Mouse (Mus musculus): ENCODE results near the gene Tbc1d22a.

Tbc1d22a gene

DNA sequence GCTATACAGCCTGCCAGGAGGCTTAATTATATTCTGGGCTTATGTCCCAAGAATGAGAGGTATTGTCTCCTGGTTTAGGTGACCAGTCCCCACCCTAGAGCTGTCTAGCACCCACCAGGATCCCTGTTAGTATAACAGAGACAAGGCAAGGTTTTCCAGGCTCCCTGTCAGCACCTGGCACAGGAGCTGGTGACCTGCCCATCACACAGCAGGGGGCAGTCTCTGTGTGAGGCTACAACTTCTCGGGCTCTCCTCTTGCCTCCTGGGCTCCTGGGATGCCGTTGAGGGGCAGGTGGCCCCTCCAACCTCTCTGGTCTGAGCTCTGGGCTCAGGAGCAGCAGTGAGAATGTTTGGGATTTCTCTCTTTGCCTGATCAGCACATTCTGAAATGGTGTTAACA is 171.2 kb downstream of the Tbc1d22a start:
- DNase-seq (ENCODE audit: low read depth in 1 of 2, low spot score in 2 of 2) = no peak

DNA sequence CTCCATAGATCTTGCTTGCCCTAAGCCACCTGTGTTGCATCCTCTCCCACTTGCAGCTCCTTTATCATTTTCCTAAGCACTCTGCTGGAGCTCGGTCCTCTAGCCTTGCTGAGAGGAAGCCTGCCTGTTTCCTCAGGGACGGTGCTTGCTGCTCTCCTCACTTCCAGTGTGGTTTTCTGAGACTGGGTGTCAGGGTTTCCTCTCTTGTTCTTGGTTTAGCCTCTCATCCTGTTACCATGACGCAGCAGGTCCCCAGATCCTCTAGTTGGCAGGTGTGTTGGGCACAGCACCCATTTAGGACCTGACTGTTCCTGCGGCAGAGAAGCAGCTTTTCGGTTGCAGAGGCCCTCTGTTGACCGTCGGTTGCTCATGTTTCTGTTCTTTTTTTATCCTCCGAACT is 172.1 kb downstream of the Tbc1d22a start:
- DNase-seq (ENCODE audit: low read depth in 1 of 2, low spot score in 2 of 2) = no peak

GRCm38 (mm10) chr15:86388597-86388996 is 174.3 kb downstream of the Tbc1d22a start:
- no peak for DNase-seq (ENCODE audit: low read depth in 1 of 2, low spot score in 2 of 2)

DNA sequence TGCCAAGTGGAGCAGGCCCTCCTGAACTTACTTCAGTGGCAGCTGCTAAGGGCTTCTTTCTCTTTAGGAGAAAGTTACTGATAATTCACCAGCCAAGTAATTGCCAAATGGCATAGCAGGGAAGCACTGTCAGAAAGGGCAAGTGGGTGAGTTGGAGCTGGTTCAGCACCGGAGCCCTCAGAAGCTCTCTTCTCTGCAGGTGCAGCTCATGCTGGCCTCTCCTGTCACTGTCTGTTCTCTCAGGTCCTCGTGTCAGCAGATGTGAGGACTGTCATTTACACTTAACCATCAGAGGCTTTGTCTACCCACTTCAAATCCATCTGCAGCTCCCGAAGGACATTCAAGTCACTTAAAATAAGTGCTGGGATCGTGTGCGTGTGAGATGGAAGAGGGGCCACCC is 190.6 kb downstream of the Tbc1d22a start:
- no peak for DNase-seq (ENCODE audit: low read depth in 1 of 2, low spot score in 2 of 2)

DNA sequence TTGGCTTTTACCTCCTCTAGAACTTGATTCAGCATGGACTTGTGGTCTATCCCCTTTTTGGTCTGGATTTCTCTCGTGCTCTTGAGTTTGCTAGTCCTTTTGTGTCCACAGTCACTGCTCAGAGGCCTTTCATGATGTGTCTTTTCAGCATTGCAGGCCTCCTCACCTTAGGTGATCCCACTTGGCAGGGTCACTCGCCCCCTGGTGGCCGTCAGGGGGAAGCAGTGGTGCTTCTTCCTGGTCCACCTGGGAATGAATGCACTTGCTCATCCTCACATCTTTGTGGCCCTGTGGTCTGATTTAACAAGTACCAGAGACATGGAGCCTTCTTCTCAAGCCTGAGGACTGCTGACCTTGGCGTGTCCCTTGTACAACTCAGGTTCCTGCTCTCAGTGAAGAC is 191.3 kb downstream of the Tbc1d22a start:
- peak in 1 of 2 experiments; percentile 8 for DNase-seq (ENCODE audit: low read depth in 1 of 2, low spot score in 2 of 2)

DNA sequence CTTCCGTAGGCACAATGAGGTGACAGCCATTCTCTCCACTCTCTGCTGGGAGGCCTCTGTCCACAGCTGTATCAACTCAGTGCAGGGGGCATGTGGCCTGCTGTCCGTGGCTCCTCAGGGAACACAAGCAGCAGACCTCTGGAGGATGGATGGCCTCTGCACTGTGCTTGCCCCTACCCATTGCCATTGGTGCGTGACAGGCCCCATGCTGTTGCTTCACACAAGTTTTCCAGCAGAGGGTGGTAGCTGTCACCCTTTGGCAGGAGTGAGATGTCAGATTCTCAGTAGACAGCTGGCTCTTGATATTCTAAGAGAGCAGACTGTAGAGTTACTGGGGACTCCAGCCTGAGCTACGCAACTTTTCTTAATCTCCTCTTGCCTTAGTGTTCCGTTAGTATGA is 195.1 kb downstream of the Tbc1d22a start:
- DNase-seq (ENCODE audit: low read depth in 1 of 2, low spot score in 2 of 2) = no peak

GRCm38 (mm10) chr15:86411532-86412080 is 197.3 kb downstream of the Tbc1d22a start:
- DNase-seq (ENCODE audit: low read depth in 1 of 2, low spot score in 2 of 2) = no peak

GRCm38 (mm10) chr15:86415951-86416350 is 201.7 kb downstream of the Tbc1d22a start:
- no peak for DNase-seq (ENCODE audit: low read depth in 1 of 2, low spot score in 2 of 2)

DNA sequence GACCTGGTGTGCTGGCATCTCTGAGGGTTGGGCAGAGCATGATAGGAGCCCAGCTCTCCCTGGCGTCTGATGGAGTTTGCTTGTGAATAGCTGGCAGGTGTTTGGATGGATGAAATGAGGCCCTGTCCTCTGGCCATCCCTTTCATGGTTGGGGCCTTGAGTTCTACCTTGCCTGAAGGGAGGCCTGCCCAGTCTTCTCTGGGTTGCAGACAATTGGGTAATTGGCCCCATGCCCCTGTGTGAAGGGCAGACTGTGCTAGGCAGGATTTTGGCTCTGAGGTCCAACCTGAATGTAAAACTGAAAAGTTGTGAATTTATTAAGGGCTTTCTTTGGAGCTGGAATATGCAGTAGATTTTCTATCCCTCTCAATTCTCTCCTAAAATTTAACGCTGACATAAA is 204.2 kb downstream of the Tbc1d22a start:
- no peak for DNase-seq (ENCODE audit: low read depth in 1 of 2, low spot score in 2 of 2)

DNA sequence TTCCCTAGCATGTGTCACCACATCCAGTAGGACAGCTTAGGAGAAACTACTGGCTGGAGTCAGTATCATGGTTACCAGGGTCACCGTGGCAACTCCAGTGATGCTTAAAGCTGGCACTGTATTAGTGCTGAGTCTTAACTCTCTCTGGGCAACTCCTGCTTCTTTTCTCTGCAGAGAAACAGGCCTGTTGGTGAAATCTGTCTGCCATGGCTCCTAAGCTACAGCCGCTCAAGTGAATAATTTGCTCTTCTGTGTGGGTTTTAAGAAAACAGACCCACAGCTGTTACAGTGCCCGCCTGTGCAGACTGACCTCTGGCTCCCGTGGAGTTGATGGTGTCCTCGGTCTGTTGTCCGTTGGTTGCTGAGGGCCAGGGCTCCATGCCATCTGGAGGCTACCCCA is 205.4 kb downstream of the Tbc1d22a start:
- DNase-seq (ENCODE audit: low read depth in 1 of 2, low spot score in 2 of 2) = no peak

DNA sequence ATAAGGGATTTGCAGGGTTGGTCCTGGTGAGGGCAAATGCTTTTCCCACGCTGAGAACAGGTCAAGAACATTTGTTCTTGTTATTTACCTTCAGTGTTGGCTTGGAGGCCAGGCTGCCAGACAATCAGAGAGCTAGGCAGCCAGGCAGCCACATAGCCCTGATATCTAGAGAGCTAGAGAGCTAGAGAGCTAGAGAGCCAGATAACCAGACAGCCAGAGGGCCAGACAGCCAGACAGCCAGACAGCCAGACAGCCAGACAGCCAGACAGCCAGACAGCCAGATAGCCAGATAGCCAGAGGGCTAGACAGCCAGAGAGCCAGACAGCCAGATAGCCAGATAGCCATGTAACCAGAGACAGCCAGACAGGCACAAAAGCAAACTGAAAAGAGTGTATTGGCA is 208.6 kb downstream of the Tbc1d22a start:
- DNase-seq (ENCODE audit: low read depth in 1 of 2, low spot score in 2 of 2) = no peak

DNA sequence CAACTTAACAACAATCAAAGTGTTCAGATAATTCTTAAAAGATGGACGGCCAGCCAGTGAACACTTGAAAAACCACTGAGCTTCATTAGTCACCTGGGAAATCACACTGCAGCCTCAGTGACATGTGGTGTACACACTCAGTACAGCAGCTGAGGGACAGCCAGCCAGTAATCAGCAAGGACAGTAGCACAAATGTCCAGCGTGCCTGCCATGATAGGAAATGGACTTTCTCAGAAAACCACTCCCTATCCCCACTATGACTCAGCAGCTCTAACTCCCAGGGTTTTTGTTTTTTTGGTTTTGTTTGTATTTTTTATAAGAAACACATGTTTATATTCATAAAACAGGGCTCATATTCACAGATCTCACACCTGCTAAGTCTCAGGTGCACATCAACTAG is 209.6 kb downstream of the Tbc1d22a start:
- no peak for DNase-seq (ENCODE audit: low read depth in 1 of 2, low spot score in 2 of 2)

DNA sequence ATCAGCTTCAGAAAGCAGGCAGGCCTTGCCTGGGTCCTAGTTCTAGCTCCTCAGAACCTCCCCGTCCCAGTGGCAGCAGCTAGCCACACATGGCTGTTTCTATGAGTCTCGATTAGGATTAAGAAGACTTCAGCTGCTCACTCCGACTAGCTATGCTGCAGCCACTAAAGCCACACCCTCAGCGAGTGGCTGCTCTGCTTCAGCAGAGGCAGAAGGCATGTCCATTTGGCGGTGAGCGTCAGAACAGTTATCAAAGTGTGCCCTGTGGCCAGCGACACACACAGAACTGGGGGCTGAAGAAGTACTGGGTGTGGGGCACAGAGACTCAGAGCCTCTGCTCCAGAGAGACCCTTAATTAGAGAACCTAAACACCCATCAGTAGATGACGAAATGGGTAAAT is 210.7 kb downstream of the Tbc1d22a start:
- no peak for DNase-seq (ENCODE audit: low read depth in 1 of 2, low spot score in 2 of 2)

- no peak for DNase-seq (ENCODE audit: low read depth in 1 of 2, low spot score in 2 of 2)
Measured at GRCm38 (mm10) chr15:86426364-86427000, 212.2 kb downstream of the Tbc1d22a start.

DNA sequence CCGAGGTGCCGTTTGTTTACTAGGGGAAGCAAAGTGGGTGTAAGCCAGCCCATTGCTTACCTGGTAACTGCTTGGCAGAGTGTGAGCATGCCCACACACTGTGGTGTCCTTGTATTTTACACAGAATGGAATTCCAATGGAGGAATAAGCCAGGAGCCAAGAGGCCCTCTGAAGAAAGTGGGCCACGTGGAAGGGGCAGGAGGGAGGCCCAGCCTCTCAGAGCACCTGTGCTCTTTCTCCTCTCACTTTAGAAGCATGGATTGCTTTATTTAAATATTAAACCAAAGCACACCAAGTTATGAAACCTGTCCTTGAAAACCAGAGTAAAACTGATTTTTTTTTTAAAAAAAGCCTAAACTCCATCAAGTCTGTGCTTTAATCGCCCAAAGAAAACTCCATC is 213.2 kb downstream of the Tbc1d22a start:
- no peak for DNase-seq (ENCODE audit: low read depth in 1 of 2, low spot score in 2 of 2)

DNA sequence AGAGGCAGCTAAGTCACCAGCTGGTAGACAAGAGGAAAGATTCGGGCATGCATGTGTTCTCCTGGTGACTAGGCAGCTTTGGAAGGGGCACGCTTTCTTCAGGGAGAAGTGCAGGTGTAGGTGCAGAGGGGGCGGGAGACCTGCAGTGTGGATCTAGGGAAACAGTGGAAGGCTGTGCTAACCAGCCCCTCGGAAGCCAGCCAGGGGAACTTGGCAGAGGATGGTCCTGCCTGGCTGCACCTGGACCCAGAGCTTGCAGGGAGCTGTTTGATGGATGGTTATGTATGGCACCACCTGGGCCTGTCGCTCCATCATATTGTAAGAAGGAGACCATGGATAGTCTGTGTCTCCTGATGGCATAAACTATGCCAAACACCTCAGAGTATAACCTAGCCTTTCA is 214.2 kb downstream of the Tbc1d22a start:
- DNase-seq (ENCODE audit: low read depth in 1 of 2, low spot score in 2 of 2) = no peak

- DNase-seq (ENCODE audit: low read depth in 1 of 2, low spot score in 2 of 2) = no peak
Measured at GRCm38 (mm10) chr15:86429766-86430335, 215.6 kb downstream of the Tbc1d22a start.

GRCm38 (mm10) chr15:86431539-86432080 is 217.4 kb downstream of the Tbc1d22a start:
- DNase-seq (ENCODE audit: low read depth in 1 of 2, low spot score in 2 of 2) = no peak

- no peak for DNase-seq (ENCODE audit: low read depth in 1 of 2, low spot score in 2 of 2)
Measured at GRCm38 (mm10) chr15:86432791-86433190, 218.5 kb downstream of the Tbc1d22a start.

DNA sequence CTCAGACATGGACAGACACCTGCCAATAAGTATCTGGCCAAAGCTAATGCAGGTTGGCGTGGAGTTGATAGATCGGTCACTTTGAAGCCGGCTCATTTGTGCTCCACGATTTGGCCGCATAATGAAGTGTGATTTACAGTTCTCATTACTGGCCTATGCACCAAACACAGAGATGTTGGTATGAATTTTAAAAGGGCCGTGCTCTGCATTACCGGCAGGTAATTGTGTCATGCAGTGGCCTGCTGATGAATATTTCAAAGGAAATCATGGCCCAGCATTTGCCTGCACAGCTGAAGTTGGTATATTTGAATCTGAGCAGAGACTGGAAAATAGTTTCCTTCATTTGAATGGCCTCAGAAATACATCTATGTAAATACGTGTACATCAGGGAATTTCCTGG is 219.1 kb downstream of the Tbc1d22a start:
- DNase-seq (ENCODE audit: low read depth in 1 of 2, low spot score in 2 of 2) = no peak

- DNase-seq (ENCODE audit: low read depth in 1 of 2, low spot score in 2 of 2) = no peak
Measured at GRCm38 (mm10) chr15:86434241-86434640, 220.0 kb downstream of the Tbc1d22a start.

DNA sequence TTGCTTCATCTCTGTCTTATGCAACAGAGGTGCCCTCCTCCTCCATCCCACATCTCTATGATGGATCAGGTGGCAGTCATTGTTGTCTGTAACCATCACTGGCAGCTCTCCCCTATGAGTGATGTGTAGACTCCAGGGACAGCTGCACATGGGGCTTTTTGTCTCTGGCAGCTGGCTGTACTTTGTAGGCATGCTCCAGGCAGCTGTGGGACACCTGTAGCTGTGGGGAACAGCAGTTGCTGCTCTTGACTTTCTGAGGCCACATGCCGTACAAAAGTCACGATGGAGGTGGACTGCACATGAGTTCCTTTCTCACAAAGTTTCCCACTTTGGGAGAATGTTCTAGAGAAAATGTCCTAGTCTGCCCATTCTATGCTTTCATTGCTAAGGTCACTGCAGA is 223.1 kb downstream of the Tbc1d22a start:
- no peak for DNase-seq (ENCODE audit: low read depth in 1 of 2, low spot score in 2 of 2)

Data from monocyte, adult 2 months (primary cell).